In the genomic region with DNA sequence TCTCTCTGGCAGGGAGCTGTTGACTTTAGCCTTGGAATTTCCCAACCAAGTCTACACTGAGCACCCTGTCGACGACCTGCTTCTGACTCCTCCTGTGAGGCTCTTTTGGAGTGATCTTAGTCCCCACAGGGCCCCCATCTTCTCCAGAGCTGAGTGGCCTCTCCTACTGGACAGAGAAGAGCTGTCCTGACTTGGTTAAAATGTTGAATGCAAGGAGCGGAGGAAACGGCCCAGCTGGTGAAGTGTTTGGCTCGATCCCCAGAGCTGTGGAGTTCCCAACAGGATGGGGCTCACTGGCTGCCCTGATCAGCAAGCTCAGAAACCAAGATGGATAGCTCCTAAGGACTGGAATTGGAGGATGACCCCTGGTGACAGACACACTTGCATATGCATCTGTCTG, we compare ENCODE assay signal across 9 mouse cellular contexts. TPM values are rescaled to one million over a fixed set of nuclear protein-coding genes. Genes with fewer than 3 reads are reported as not detected.
DNase-seq lines count a peak whose midpoint lies in the region; ATAC-seq and TF ChIP-seq lines count a peak whose summit lies in the region.
"Had no signal": no experiment of that assay in that cellular context is flagged by ENCODE, and none has a peak within 500 bp of the region (broad histone marks: within the 10 kb centered on the region; RNA-seq: fewer than 3 reads in every experiment).

No protein-coding gene starts in this region.

- peaks cover 24% of the 10 kb centered on the region for H3K36me3 ChIP-seq in lung, embryonic 15.5 days
- peaks cover 17% of the 10 kb centered on the region for H3K36me3 ChIP-seq in hindbrain, embryonic 16.5 days (ENCODE audit: control insufficient read depth, insufficient read depth, low read length)

- DNase-seq in gastrocnemius, postnatal 10 days: peak; percentile 49
- DNase-seq in gastrocnemius, adult 18-20 months (ENCODE audit: low spot score): no peak
- DNase-seq in lung, postnatal 25 days (ENCODE audit: low spot score): no peak
- DNase-seq in lung, postnatal 36 days: peak; percentile 49
- DNase-seq in thymus, postnatal 36 days: no peak
- DNase-seq in cerebellum, adult 2 months: no peak
- DNase-seq: right cerebral cortex, postnatal 14 days had no signal

- H3K4me2 ChIP-seq in lung, embryonic 15.5 days: no peak overlapping the region
- no peak overlapping the region for H3K4me2 ChIP-seq in hindbrain, embryonic 16.5 days (ENCODE audit: low read length)

- no peaks in the 10 kb centered on the region for H3K27me3 ChIP-seq in lung, embryonic 15.5 days
- no peaks in the 10 kb centered on the region for H3K27me3 ChIP-seq in hindbrain, embryonic 16.5 days (replicated peaks; ENCODE audit: control insufficient read depth, insufficient read depth, low read length)
- H3K27me3 ChIP-seq in cerebellum, adult 2 months (ENCODE audit: control insufficient read depth, insufficient read depth, low read length): no peaks in the 10 kb centered on the region

- H3K9ac ChIP-seq in lung, embryonic 15.5 days: no peak overlapping the region
- H3K9ac ChIP-seq in hindbrain, embryonic 16.5 days (ENCODE audit: low read depth, low read length): no peak overlapping the region

- 15% methylated on average over 5 of the region's 5 CpGs for WGBS in lung, embryonic 15.5 days
- 33% methylated on average over 5 of the region's 5 CpGs for WGBS in hindbrain, embryonic 16.5 days
- 8% methylated on average over 5 of the region's 5 CpGs for WGBS in cerebellum, adult 2 months

- H3K27ac ChIP-seq in lung, embryonic 15.5 days: peak overlapping the region; percentile 78
- H3K27ac ChIP-seq in hindbrain, embryonic 16.5 days (ENCODE audit: low read depth, low read length): peak overlapping the region; percentile 31
- no peak overlapping the region for H3K27ac ChIP-seq in cerebellum, adult 2 months (ENCODE audit: insufficient read depth, low read length)

- H3K9me3 ChIP-seq in lung, embryonic 15.5 days: no peaks in the 10 kb centered on the region
- H3K9me3 ChIP-seq in hindbrain, embryonic 16.5 days (ENCODE audit: control insufficient read depth, low read length): no peaks in the 10 kb centered on the region

- H3K4me3 ChIP-seq in lung, embryonic 15.5 days: no peak overlapping the region
- H3K4me3 ChIP-seq in hindbrain, embryonic 16.5 days (ENCODE audit: low read length): no peak overlapping the region
- H3K4me3 ChIP-seq in cerebellum, adult 2 months (replicated peaks; ENCODE audit: insufficient read depth, low read depth, low read length): no peak overlapping the region

- TF ChIP-seq CTCF in cerebellum, adult 2 months (IDR thresholded peaks at IDR 0.05; ENCODE audit: borderline replicate concordance, insufficient read depth, low read depth, low read length): no peak

- TF ChIP-seq POLR2A in cerebellum, adult 2 months (IDR thresholded peaks at IDR 0.05; ENCODE audit: borderline replicate concordance, insufficient read depth, low read length): no peak

- ATAC-seq in lung, embryonic 15.5 days (ENCODE audit: borderline replicate concordance, extremely low read depth, low FRiP score, low TSS enrichment): peak; percentile 75
- ATAC-seq in hindbrain, embryonic 16.5 days: peak; percentile 35; the same call in 1 of the 2 replicates

- H3K4me1 ChIP-seq in lung, embryonic 15.5 days: peaks cover 26% of the 10 kb centered on the region
- H3K4me1 ChIP-seq in hindbrain, embryonic 16.5 days (ENCODE audit: control insufficient read depth, insufficient read depth, low read depth, low read length): peaks cover 11% of the 10 kb centered on the region; the same call in 1 of the 2 replicates
- no peaks in the 10 kb centered on the region for H3K4me1 ChIP-seq in cerebellum, adult 2 months (ENCODE audit: control insufficient read depth, insufficient read depth, low read length)

RNA-seq across cellular contexts. Expression of a gene that starts 16.4 kb away (rescaled TPM):
- total RNA-seq in gastrocnemius, postnatal 10 days (2021): 100 to 1,000 TPM in 1 of 2 experiments, 10 to 100 TPM in 1; 94.0 to 121 TPM
- 1 to 10 TPM; 3.7 to 8.5 TPM for total RNA-seq in gastrocnemius, adult 18-20 months (2021)
- polyA plus RNA-seq in lung, embryonic 15.5 days (2015; fragmentation: Nextera tagmentation; extraction: Ambion mirVana): 240 and 246 TPM in 2 replicates
- polyA plus RNA-seq in hindbrain, embryonic 16.5 days (2015; fragmentation: Nextera tagmentation; extraction: Ambion mirVana): 478 and 522 TPM in 2 replicates
- polyA plus RNA-seq in cerebellum, adult 2 months (2012; rRNA removed): 110 and 115 TPM in 2 replicates

Comparison
In these comparisons a context has a peak if more than half of its experiments do, and no peak if none do; other contexts are left out.
1. DNase-seq: peak in gastrocnemius, postnatal 10 days (single experiment) and lung, postnatal 36 days (single experiment); none in gastrocnemius, adult 18-20 months (single experiment), lung, postnatal 25 days (single experiment), thymus, postnatal 36 days (0 of 2) and cerebellum, adult 2 months (0 of 2).